Mouse (Mus musculus): ENCODE measurements at regions not wholly inside any gene's neighbourhood (a gene's known extent, or its start where the extent isn't known, plus 50 kb on each side); places are given as distances from the start of the nearest gene placed in this dataset.
"Not testable (repeated sequence)": the region's sequence is repeated elsewhere in the genome, so short reads cannot be mapped to it uniquely, and the experiment has no call there.

- Histone ChIP-seq H3K27me3 (no peaks in the 10 kb centered on the region), H3K4me1 (no peaks in the 10 kb centered on the region), H3K4me2 (replicated peaks) (no peak overlapping the region), H3K27ac (replicated peaks) (no peak overlapping the region), H3K36me3 (no peaks in the 10 kb centered on the region), H3K4me3 (no peak overlapping the region), H3K9ac (replicated peaks) (no peak overlapping the region), H3K9me3 (no peaks in the 10 kb centered on the region)
- ATAC-seq (replicated peaks): no peak
Observed at GRCm38 (mm10) chr12:32434506-32435002, 56.0 kb downstream of the Ccdc71l start.

GRCm38 (mm10) chr12:32435126-32435525, 56.6 kb downstream of the Ccdc71l start:
- no peaks in the 10 kb centered on the region for H3K4me1 ChIP-seq
- no peak overlapping the region for H3K9ac ChIP-seq (replicated peaks)
- no peak overlapping the region for H3K4me2 ChIP-seq (replicated peaks)
- H3K9me3 ChIP-seq: no peaks in the 10 kb centered on the region
- no peak overlapping the region for H3K27ac ChIP-seq (replicated peaks)
- no peaks in the 10 kb centered on the region for H3K36me3 ChIP-seq
- no peaks in the 10 kb centered on the region for H3K27me3 ChIP-seq
- ATAC-seq (replicated peaks): no peak
- 68% methylated on average over 1 of the region's 1 CpGs for WGBS
- H3K4me3 ChIP-seq: no peak overlapping the region

- H3K9ac ChIP-seq (replicated peaks): no peak overlapping the region
- no peak overlapping the region for H3K27ac ChIP-seq (replicated peaks)
- no peak for ATAC-seq (replicated peaks)
- no peaks in the 10 kb centered on the region for H3K9me3 ChIP-seq
- no peaks in the 10 kb centered on the region for H3K4me1 ChIP-seq
- H3K27me3 ChIP-seq: no peaks in the 10 kb centered on the region
- no peak overlapping the region for H3K4me2 ChIP-seq (replicated peaks)
- 79% methylated on average over 1 of the region's 1 CpGs for WGBS
- H3K36me3 ChIP-seq: no peaks in the 10 kb centered on the region
- no peak overlapping the region for H3K4me3 ChIP-seq
Observed at GRCm38 (mm10) chr12:32438209-32438608, 59.7 kb downstream of the Ccdc71l start.

DNA sequence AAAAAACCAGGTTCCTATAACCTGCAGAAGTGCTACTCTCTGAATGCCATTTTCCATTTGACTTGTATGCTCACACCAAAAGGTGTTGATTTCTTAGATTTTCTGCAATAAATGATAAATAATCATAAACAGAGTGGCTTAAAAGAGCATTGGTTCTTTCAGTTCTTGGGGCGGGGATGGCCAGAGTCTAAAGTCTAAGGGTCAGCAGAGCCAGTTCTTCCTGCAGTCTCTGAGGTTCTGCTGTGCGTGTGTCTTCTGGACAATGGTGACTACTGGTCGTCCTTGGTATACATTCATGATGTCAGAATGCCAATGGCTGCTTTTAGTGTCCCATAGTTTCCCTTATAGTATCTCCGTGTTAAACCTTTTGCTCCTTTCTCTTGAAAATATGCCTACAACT, 66.3 kb downstream of the Ccdc71l start:
- H3K9ac ChIP-seq (replicated peaks): no peak overlapping the region
- no peaks in the 10 kb centered on the region for H3K27me3 ChIP-seq
- ATAC-seq (replicated peaks): no peak
- H3K36me3 ChIP-seq: no peaks in the 10 kb centered on the region
- WGBS: 89% methylated on average over 4 of the region's 4 CpGs
- no peak overlapping the region for H3K27ac ChIP-seq (replicated peaks)
- H3K4me1 ChIP-seq: no peaks in the 10 kb centered on the region
- no peak overlapping the region for H3K4me2 ChIP-seq (replicated peaks)
- no peak overlapping the region for H3K4me3 ChIP-seq
- no peaks in the 10 kb centered on the region for H3K9me3 ChIP-seq

GRCm38 (mm10) chr12:32445874-32446273, 67.4 kb downstream of the Ccdc71l start:
- no peak overlapping the region for H3K4me3 ChIP-seq
- H3K27ac ChIP-seq (replicated peaks): no peak overlapping the region

DNA sequence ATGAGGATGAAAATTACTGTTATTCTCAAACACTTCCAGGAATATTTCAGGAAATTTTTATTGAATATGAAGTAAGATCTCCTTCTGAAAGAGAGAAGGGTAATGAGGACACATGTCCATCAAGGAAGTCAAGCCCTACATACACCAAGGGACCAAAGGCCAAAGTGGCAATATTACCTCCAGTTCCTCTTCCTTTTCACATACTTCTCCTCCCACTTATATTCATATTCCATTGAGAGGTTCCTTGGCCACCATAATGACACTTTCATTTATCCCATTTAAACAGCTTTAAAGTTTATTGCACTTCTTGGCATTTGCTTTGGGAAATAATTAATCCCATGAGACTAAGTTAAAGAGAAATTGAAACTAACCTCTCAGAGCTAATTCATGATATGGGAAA, 70.9 kb downstream of the Ccdc71l start:
- Histone ChIP-seq H3K27ac (replicated peaks) (no peak overlapping the region), H3K27me3 (no peaks in the 10 kb centered on the region), H3K4me2 (replicated peaks) (no peak overlapping the region), H3K9me3 (no peaks in the 10 kb centered on the region), H3K4me1 (no peaks in the 10 kb centered on the region), H3K9ac (replicated peaks) (no peak overlapping the region), H3K4me3 (no peak overlapping the region), H3K36me3 (no peaks in the 10 kb centered on the region)
- no peak for ATAC-seq (replicated peaks)

More at GRCm38 (mm10) chr12:32445874-32446273, 67.4 kb downstream of the Ccdc71l start:
- Histone ChIP-seq H3K9me3 (no peaks in the 10 kb centered on the region), H3K9ac (replicated peaks) (no peak overlapping the region), H3K27me3 (no peaks in the 10 kb centered on the region), H3K36me3 (no peaks in the 10 kb centered on the region), H3K4me1 (no peaks in the 10 kb centered on the region), H3K4me2 (replicated peaks) (no peak overlapping the region)
- ATAC-seq (replicated peaks): no peak

DNA sequence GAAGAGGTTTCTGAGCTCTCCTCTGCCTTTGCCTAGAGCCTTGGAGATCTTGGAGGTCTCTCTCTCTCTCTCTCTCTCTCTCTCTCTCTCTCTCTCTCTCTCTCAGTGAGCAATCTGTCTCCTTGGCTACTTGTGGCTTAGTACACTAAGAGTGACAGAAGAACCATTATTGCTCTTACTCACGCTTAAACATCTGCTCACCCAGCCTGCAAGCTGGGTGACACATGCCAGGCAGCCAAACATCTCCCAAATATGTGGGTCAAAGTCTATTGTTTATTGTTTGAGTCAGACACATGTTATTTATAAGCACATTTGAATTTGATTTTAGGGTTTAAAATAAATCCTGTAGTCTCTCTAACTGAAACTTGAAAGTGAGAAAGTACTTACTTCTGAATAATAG, 72.7 kb downstream of the Ccdc71l start:
- WGBS: 60% methylated on average over 1 of the region's 1 CpGs
- H3K9me3 ChIP-seq: no peaks in the 10 kb centered on the region
- no peak overlapping the region for H3K9ac ChIP-seq (replicated peaks)
- H3K36me3 ChIP-seq: no peaks in the 10 kb centered on the region
- no peak overlapping the region for H3K27ac ChIP-seq (replicated peaks)
- no peaks in the 10 kb centered on the region for H3K27me3 ChIP-seq
- no peaks in the 10 kb centered on the region for H3K4me1 ChIP-seq
- no peak overlapping the region for H3K4me2 ChIP-seq (replicated peaks)
- no peak for ATAC-seq (replicated peaks)
- no peak overlapping the region for H3K4me3 ChIP-seq

GRCm38 (mm10) chr12:32454794-32455193, 76.3 kb downstream of the Ccdc71l start:
- H3K4me2 ChIP-seq (replicated peaks): no peak overlapping the region
- ATAC-seq (replicated peaks): no peak
- H3K4me1 ChIP-seq: no peaks in the 10 kb centered on the region
- no peak overlapping the region for H3K9ac ChIP-seq (replicated peaks)
- H3K9me3 ChIP-seq: no peaks in the 10 kb centered on the region
- no peak overlapping the region for H3K27ac ChIP-seq (replicated peaks)
- no peaks in the 10 kb centered on the region for H3K36me3 ChIP-seq
- no peaks in the 10 kb centered on the region for H3K27me3 ChIP-seq
- no peak overlapping the region for H3K4me3 ChIP-seq

DNA sequence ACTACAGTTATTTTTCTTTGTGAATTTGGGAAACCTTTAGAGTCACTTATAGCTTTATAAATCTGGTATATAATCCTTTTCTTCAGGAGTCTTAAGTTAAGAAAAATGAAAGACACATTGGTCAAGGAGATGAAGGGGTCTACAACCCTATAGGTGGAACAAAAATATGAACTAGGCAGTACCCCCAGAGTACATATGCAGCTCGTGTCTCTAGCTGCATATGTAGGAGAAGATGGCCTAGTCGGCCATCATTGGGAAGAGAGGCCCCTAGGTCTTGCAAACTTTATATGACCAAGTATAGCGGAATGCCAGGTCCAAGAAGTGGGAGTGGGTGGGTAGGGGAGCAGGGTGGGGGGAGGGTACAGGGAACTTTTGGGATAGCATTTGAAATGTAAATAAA, 76.7 kb downstream of the Ccdc71l start:
- not testable (repeated sequence) for H3K4me3 ChIP-seq; H3K4me2 ChIP-seq (replicated peaks); H3K36me3 ChIP-seq; H3K27me3 ChIP-seq; H3K9ac ChIP-seq (replicated peaks); ATAC-seq (replicated peaks); H3K27ac ChIP-seq (replicated peaks); H3K4me1 ChIP-seq; H3K9me3 ChIP-seq
- 91% methylated on average over 3 of the region's 3 CpGs for WGBS

GRCm38 (mm10) chr12:32455913-32456312, 77.4 kb downstream of the Ccdc71l start:
- Histone ChIP-seq H3K9ac (replicated peaks) (no peak overlapping the region), H3K27me3 (no peaks in the 10 kb centered on the region), H3K27ac (replicated peaks) (no peak overlapping the region), H3K9me3 (no peaks in the 10 kb centered on the region), H3K36me3 (no peaks in the 10 kb centered on the region), H3K4me2 (replicated peaks) (no peak overlapping the region), H3K4me3 (no peak overlapping the region), H3K4me1 (no peaks in the 10 kb centered on the region)
- peak; percentile 48 for ATAC-seq (replicated peaks)

DNA sequence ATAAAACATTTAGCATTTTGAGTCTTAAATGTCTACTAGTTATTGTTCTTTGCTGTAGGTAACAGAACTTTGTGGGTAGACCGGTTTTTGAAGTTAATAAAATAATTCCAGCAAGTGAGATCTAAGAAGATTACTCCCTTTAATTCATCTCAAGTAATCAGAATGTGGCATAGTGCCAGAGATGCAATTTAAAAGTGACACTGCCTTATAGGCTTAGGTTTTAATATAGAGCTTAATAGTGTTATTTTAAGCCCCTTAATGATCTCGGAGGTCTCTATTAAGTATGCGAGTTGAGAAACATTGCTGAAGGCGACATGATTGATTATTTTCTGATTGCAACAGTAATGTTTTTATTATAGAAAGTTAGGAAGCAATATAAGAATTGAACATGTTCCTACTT, 78.3 kb downstream of the Ccdc71l start:
- no peaks in the 10 kb centered on the region for H3K4me1 ChIP-seq
- WGBS: 65% methylated on average over 4 of the region's 4 CpGs
- no peaks in the 10 kb centered on the region for H3K27me3 ChIP-seq
- no peaks in the 10 kb centered on the region for H3K36me3 ChIP-seq
- H3K27ac ChIP-seq (replicated peaks): no peak overlapping the region
- no peak overlapping the region for H3K4me3 ChIP-seq
- no peak for ATAC-seq (replicated peaks)
- no peak overlapping the region for H3K9ac ChIP-seq (replicated peaks)
- no peak overlapping the region for H3K4me2 ChIP-seq (replicated peaks)
- H3K9me3 ChIP-seq: no peaks in the 10 kb centered on the region

DNA sequence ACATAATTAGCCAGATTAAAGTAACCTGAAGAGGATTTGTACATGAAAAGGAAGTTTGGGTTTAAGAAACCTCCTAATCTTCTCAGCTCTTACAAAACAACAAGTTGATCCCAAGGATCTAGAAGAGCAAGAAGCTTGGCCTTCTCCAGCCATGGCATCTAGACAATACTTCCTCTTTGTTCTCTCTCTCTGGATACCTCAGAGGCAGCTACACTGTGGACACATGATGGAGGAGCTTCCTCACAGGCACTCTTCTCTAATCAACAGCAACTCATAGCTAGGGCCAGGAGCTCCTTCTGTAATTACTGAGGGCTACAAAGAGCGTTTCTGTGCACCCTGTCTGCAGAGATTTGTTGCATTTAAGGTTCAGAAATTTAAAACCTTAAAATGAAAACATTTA, 79.9 kb downstream of the Ccdc71l start:
- 77% methylated on average over 1 of the region's 1 CpGs for WGBS
- Histone ChIP-seq H3K9me3 (no peaks in the 10 kb centered on the region), H3K27me3 (no peaks in the 10 kb centered on the region), H3K4me2 (replicated peaks) (no peak overlapping the region), H3K4me3 (no peak overlapping the region), H3K36me3 (no peaks in the 10 kb centered on the region), H3K4me1 (no peaks in the 10 kb centered on the region), H3K27ac (replicated peaks) (no peak overlapping the region), H3K9ac (replicated peaks) (no peak overlapping the region)
- no peak for ATAC-seq (replicated peaks)

DNA sequence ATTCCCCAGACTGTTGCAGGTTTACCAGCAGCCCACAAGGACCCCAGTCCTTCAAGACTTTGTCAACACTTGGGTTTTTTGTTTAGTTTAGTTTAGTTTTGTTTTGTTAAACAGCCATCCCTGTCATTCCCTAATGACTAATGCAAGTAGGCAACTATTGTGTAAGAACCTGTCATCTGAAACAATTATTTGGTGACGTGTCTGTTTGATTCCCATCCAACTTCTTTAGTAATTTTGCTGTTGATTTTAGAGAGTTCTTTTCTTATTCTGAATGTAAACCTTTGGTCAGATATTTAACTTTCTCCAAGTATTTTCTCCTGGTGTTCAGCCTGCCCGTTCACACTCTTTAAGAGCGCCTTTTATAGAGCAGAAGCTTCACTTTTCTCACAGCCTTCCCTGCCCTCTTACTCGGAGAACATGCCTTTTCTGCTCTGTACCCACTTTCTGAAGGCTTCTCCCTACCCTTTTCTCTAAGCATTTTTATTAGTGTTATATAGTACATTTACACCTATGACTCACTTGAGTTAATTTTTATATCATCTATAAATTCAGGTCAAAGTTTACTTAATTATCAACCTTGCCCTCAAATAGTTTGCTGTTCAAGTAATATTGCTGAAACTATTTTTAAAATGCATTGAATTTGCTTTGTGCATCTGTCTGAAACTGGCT, 82.0 kb downstream of the Ccdc71l start:
- Histone ChIP-seq H3K4me1 (no peaks in the 10 kb centered on the region), H3K4me3 (no peak overlapping the region), H3K9me3 (no peaks in the 10 kb centered on the region), H3K27me3 (no peaks in the 10 kb centered on the region), H3K4me2 (replicated peaks) (no peak overlapping the region), H3K9ac (replicated peaks) (no peak overlapping the region), H3K36me3 (no peaks in the 10 kb centered on the region), H3K27ac (replicated peaks) (no peak overlapping the region)
- ATAC-seq (replicated peaks): no peak
- 62% methylated on average over 4 of the region's 4 CpGs for WGBS

Measured in forebrain, embryonic 15.5 days (tissue).